In the genomic region with DNA sequence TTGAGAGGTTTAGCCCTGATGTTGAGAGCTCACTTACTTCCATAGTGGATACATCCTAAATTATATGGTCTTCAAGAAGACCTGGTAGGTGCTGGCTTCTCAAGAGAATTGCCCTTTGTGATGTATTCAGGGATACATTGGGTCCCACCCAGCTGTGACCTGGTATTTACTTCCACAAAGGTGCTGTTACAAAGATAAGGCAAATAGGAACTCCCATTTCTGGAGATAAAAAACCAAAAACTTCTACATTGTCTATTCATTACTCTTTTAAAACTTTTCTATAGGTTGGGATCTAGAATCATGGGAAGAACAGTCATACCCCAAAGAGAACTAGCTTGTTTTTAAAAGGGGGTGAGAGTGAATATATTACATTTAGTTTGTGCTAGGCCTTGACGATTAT, we compare ENCODE assay signal across 30 mouse cellular contexts. TPM values are rescaled to one million over a fixed set of nuclear protein-coding genes. Genes with fewer than 3 reads are reported as not detected.
"Had no signal": no experiment of that assay in that cellular context is flagged by ENCODE, and none has a peak within 500 bp of the region (broad histone marks: within the 10 kb centered on the region; RNA-seq: fewer than 3 reads in every experiment).

No protein-coding gene starts in this region.

- H3K27me3 ChIP-seq: heart, embryonic 13.5 days; heart, embryonic 15.5 days; hindbrain, embryonic 12.5 days; hindbrain, embryonic 15.5 days; limb, embryonic 12.5 days; liver, embryonic 13.5 days had no signal

- ATAC-seq: hindbrain, postnatal 0 days; intestine, embryonic 16.5 days had no signal

- H3K36me3 ChIP-seq: heart, embryonic 13.5 days; heart, embryonic 15.5 days; hindbrain, embryonic 10.5 days; hindbrain, embryonic 12.5 days; hindbrain, embryonic 15.5 days; kidney, embryonic 15.5 days; limb, embryonic 10.5 days; limb, embryonic 12.5 days; liver, embryonic 13.5 days had no signal

- H3K9me3 ChIP-seq: heart, embryonic 13.5 days; heart, embryonic 15.5 days; hindbrain, embryonic 10.5 days; hindbrain, embryonic 12.5 days; hindbrain, embryonic 15.5 days; kidney, embryonic 15.5 days; limb, embryonic 10.5 days; limb, embryonic 12.5 days; liver, embryonic 13.5 days had no signal

- H3K9ac ChIP-seq: heart, embryonic 13.5 days; heart, embryonic 15.5 days; hindbrain, embryonic 12.5 days; hindbrain, embryonic 15.5 days; kidney, embryonic 15.5 days; limb, embryonic 12.5 days; liver, embryonic 13.5 days had no signal

- H3K27ac ChIP-seq: heart, adult 2 months; heart, embryonic 13.5 days; heart, embryonic 15.5 days; hindbrain, embryonic 10.5 days; hindbrain, embryonic 12.5 days; hindbrain, embryonic 15.5 days; hindbrain, postnatal 0 days; kidney, embryonic 15.5 days; kidney, postnatal 0 days; limb, embryonic 10.5 days; limb, embryonic 12.5 days; liver, embryonic 13.5 days had no signal

- DNase-seq: gastrocnemius, postnatal 14 days; gastrocnemius, postnatal 36 days; heart, postnatal 4 days; kidney, adult 11 months; kidney, postnatal 14 days; liver had no signal

- H3K4me3 ChIP-seq: heart, adult 2 months; heart, embryonic 13.5 days; heart, embryonic 15.5 days; hindbrain, embryonic 10.5 days; hindbrain, embryonic 12.5 days; hindbrain, embryonic 15.5 days; kidney, embryonic 15.5 days; limb, embryonic 10.5 days; limb, embryonic 12.5 days; liver, embryonic 13.5 days had no signal

- H3K4me2 ChIP-seq: heart, embryonic 11.5 days; heart, embryonic 13.5 days; heart, embryonic 15.5 days; hindbrain, embryonic 12.5 days; hindbrain, embryonic 15.5 days; kidney, embryonic 15.5 days; limb, embryonic 12.5 days; liver, embryonic 11.5 days; liver, embryonic 13.5 days had no signal

- H3K4me1 ChIP-seq: heart, embryonic 13.5 days; heart, embryonic 15.5 days; hindbrain, embryonic 10.5 days; hindbrain, embryonic 12.5 days; hindbrain, embryonic 15.5 days; kidney, embryonic 15.5 days; limb, embryonic 10.5 days; limb, embryonic 12.5 days; liver, embryonic 13.5 days had no signal

RNA-seq across cellular contexts. Expression of a gene that starts 54.2 kb away (rescaled TPM):
- total RNA-seq: gastrocnemius, adult 18-20 months; gastrocnemius, adult 8-10 months; gastrocnemius, postnatal 14 days; gastrocnemius, postnatal 36 days; heart, postnatal 4 days; hindbrain, postnatal 0 days; layer of hippocampus, adult 18-20 months; layer of hippocampus, adult 8-10 months; layer of hippocampus, postnatal 25 days; left cerebral cortex, adult 8-10 months; left cerebral cortex, postnatal 10 days; left cerebral cortex, postnatal 25 days had no signal
- polyA plus RNA-seq: heart, embryonic 11.5 days; hindbrain, embryonic 10.5 days; hindbrain, embryonic 12.5 days; hindbrain, embryonic 15.5 days; hindbrain, postnatal 0 days; intestine, embryonic 14.5 days; intestine, embryonic 16.5 days; kidney, embryonic 15.5 days; kidney, postnatal 0 days; limb, embryonic 10.5 days; limb, embryonic 12.5 days; liver, embryonic 11.5 days had no signal
